Mouse (Mus musculus) midbrain, embryonic 13.5 days (tissue): ENCODE results near the gene Gpr75. TPM values are rescaled to one million over a fixed set of nuclear protein-coding genes. Genes with fewer than 3 reads are reported as not detected.

Experiments
- ATAC-seq: fragments of 200-750 bp; cut with Nextera tagmentation; 2 replicates; pipeline ENCODE4 v1.8.0; 2017; ENCODE audit warnings: mild to moderate bottlenecking, moderate TSS enrichment, moderate library complexity
- H3K27ac ChIP-seq: fragments of 300-500 bp; sonication (generic); 2 replicates; pipeline ENCODE4 v1.5.1; 2015; ENCODE audit warnings: inconsistent platforms, mild to moderate bottlenecking, moderate library complexity
- H3K27me3 ChIP-seq: fragments of 300-500 bp; sonication (generic); 2 replicates; pipeline ENCODE4 v1.6.1; 2015; ENCODE audit warnings: mild to moderate bottlenecking, inconsistent platforms
- H3K36me3 ChIP-seq: fragments of 300-500 bp; sonication (generic); 2 replicates; pipeline ENCODE4 v1.6.1; 2015; ENCODE audit warnings: mild to moderate bottlenecking, inconsistent platforms
- H3K4me1 ChIP-seq: fragments of 300-500 bp; sonication (generic); replicated peaks from 2 replicates; pipeline ENCODE4 v1.6.1; 2015; ENCODE audit warnings: inconsistent platforms
- H3K4me2 ChIP-seq: fragments of 300-500 bp; sonication (generic); replicated peaks from 2 replicates; pipeline ENCODE4 v1.6.1; 2015; ENCODE audit warnings: moderate library complexity, mild to moderate bottlenecking, inconsistent platforms
- H3K4me3 ChIP-seq: fragments of 300-500 bp; sonication (generic); replicated peaks from 2 replicates; pipeline ENCODE4 v1.5.1; 2015; ENCODE audit warnings: mild to moderate bottlenecking, inconsistent platforms
- H3K9ac ChIP-seq: fragments of 300-500 bp; sonication (generic); replicated peaks from 2 replicates; pipeline ENCODE4 v1.6.1; 2015; ENCODE audit warnings: mild to moderate bottlenecking, inconsistent platforms
- H3K9me3 ChIP-seq: fragments of 300-500 bp; sonication (generic); 2 replicates; pipeline ENCODE4 v1.6.1; 2016; ENCODE audit warnings: mild to moderate bottlenecking, inconsistent platforms
- WGBS: fragments of 180-500 bp; shearing (Covaris S2); methylation state at CpG from one replicate; pipeline ENCODE4 v1.1.7; 2015; 5-methylcytosine and 5-hydroxymethylcytosine counted together
- polyA plus RNA-seq: library from polyadenylated mRNA; unstranded; fragments of >200 nt; fragmentation: Nextera tagmentation; extraction: Ambion mirVana; gene quantifications from 2 replicates; pipeline ENCODE4 v1.2.1, GENCODE M21; 2015

The Gpr75 gene
- polyA plus RNA-seq, result 3.2 and 3.8 TPM in 2 replicates

DNA sequence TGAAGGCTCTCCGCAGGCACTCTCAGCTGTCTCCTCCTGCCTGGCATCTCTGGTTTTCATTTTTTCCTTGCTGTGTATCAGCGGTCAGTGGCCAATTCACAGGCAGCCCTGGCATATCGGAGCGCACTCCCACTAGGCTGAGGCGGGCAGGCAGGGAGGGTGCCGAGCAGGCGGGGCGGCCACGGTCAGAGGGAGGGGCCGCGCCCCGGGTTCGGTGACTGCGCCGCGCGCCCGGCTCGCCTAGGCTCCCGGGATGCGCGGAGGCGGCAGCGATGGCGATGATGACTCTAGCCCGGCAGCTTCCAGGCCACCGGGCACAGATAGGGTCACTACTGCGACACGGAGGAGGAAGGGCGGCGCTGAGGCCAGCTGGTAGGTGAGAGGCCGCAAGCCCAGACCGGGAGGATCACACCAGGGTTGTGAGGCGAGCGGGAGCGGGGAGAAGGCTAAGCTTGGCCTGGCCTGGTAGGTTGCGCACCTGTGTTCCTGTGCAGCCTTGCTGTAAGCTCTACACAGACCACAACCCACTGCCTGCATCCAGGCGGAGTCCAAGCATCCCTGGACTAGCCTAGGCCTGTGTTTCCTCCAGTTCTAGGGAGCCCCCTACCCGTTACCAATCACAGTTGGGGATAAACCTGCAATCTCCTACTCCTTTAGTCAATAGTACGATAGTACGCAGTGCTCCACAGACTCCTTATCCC is at the start of gene Gpr75, which contains the start of gene Asb3:
Gene Gpr75 (plus strand): TSS at position 188 of the 701 bp plus-strand sequence.
Gene Asb3 (plus strand): TSS at position 246 of the 701 bp plus-strand sequence.
- Histone ChIP-seq H3K4me1 (no peaks in the 10 kb centered on the region; the same call in 1 of the 2 replicates), H3K4me2 (peak within 1 kb of the TSS; percentile 79), H3K27ac (peak within 1 kb of the TSS; percentile 81), H3K4me3 (peak within 1 kb of the TSS; percentile 54), H3K27me3 (no peaks in the 10 kb centered on the region), H3K36me3 (peaks cover under 1% of the 10 kb centered on the region; the same call in 1 of the 2 replicates), H3K9me3 (no peaks in the 10 kb centered on the region), H3K9ac (peak within 1 kb of the TSS; percentile 80)
- peak; percentile 96 for ATAC-seq
- WGBS, result 2% methylated on average over 37 of the region's 41 CpGs

DNA sequence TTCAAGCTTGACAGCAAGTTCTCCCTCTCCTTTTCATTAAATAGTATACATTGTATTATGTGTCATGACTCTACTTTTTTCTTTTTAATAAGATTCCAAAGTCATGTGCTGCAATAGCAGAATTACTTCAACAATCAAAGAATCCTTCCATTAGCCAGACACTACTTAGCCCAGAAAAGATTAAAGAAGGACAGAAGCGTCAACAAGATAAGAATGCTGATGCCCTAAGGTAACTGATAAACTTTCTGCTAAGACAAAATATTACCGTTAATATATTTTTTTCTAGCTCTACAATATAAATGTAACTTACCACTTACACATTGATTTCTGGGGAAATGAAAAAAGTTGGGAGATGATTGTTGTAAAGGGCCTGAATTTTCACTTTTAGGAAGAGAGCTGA is 46.4 kb upstream of the Gpr75 start:
- ATAC-seq, result no peak
- H3K4me1 ChIP-seq, result no peaks in the 10 kb centered on the region
- H3K27ac ChIP-seq, result no peak overlapping the region
- H3K4me3 ChIP-seq, result no peak overlapping the region
- WGBS, result 98% methylated on average over 2 of the region's 2 CpGs
- no peak overlapping the region for H3K4me2 ChIP-seq
- no peak overlapping the region for H3K9ac ChIP-seq
- H3K9me3 ChIP-seq, result no peaks in the 10 kb centered on the region
- H3K36me3 ChIP-seq, result peaks cover 62% of the 10 kb centered on the region
- H3K27me3 ChIP-seq, result no peaks in the 10 kb centered on the region

DNA sequence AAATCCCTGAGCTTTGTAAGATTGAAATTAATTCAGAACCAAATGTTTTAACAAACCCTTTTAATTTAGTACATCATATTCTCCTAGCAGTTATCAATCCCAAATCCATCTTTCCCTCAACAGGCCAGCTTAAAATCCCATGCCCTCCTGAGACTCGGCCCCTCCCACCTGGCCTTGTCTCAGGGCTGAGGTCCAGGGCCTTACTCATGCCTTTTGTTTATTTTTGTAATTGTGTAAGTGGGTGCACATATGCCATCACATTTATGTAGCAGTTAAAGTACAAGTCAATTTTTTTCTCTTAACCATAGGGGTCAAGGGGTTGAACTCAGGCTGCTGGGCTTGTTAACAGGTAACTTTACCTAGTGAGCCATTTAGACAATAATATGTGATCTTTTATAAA is 40.8 kb upstream of the Gpr75 start:
- Histone ChIP-seq H3K27ac (no peak overlapping the region), H3K4me3 (no peak overlapping the region), H3K9me3 (no peaks in the 10 kb centered on the region), H3K36me3 (peaks cover 59% of the 10 kb centered on the region), H3K27me3 (no peaks in the 10 kb centered on the region), H3K4me2 (no peak overlapping the region), H3K4me1 (no peaks in the 10 kb centered on the region), H3K9ac (no peak overlapping the region)
- WGBS, result 88% methylated on average over 1 of the region's 1 CpGs
- ATAC-seq, result no peak

DNA sequence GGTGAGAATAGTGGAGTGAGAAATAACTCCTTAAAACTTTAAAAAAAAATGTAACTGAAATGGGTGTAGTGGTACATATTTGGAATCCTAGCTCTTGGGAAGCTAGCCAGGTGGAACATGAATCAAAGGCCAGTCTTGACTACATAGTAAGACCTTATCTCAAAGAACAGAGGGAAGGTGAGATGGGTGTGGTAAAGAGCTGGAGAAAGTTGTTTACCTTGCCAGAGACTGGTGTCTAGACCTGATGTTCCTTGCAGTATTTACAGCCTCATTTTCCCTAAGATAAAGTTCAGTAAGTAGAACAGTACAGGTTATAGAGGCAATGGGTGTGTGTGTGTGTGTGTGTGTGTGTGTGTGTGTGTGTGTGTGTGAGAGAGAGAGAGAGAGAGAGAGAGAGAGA is 12.7 kb upstream of the Gpr75 start:
- no peaks in the 10 kb centered on the region for H3K4me1 ChIP-seq
- no peak overlapping the region for H3K4me3 ChIP-seq
- no peaks in the 10 kb centered on the region for H3K9me3 ChIP-seq
- no peaks in the 10 kb centered on the region for H3K27me3 ChIP-seq
- no peak overlapping the region for H3K27ac ChIP-seq
- peaks cover 48% of the 10 kb centered on the region for H3K36me3 ChIP-seq
- no peak overlapping the region for H3K4me2 ChIP-seq
- ATAC-seq, result no peak
- no peak overlapping the region for H3K9ac ChIP-seq

GRCm38 (mm10) chr11:30888153-30888552 is 3.0 kb downstream of the Gpr75 start:
- no peak overlapping the region for H3K9ac ChIP-seq
- no peaks in the 10 kb centered on the region for H3K9me3 ChIP-seq
- H3K36me3 ChIP-seq, result 0 out of 2 replicates have a peak, but pooled peaks cover 2% of the 10 kb centered on the region
- no peak overlapping the region for H3K4me3 ChIP-seq
- H3K4me1 ChIP-seq, result no peaks in the 10 kb centered on the region; the same call in 1 of the 2 replicates
- WGBS, result 92% methylated on average over 2 of the region's 2 CpGs
- H3K4me2 ChIP-seq, result no peak overlapping the region
- no peak overlapping the region for H3K27ac ChIP-seq
- H3K27me3 ChIP-seq, result no peaks in the 10 kb centered on the region
- ATAC-seq, result no peak

GRCm38 (mm10) chr11:30896201-30896600 is 11.0 kb downstream of the Gpr75 start:
- no peak overlapping the region for H3K4me3 ChIP-seq
- H3K9me3 ChIP-seq, result no peaks in the 10 kb centered on the region; the same call in 1 of the 2 replicates
- H3K4me1 ChIP-seq, result no peaks in the 10 kb centered on the region
- 96% methylated on average over 1 of the region's 1 CpGs for WGBS
- no peak for ATAC-seq
- no peak overlapping the region for H3K9ac ChIP-seq
- H3K27me3 ChIP-seq, result no peaks in the 10 kb centered on the region
- H3K4me2 ChIP-seq, result no peak overlapping the region
- H3K36me3 ChIP-seq, result 0 out of 2 replicates have a peak, but pooled peaks cover 2% of the 10 kb centered on the region
- H3K27ac ChIP-seq, result no peak overlapping the region

GRCm38 (mm10) chr11:30899312-30899711 is 14.2 kb downstream of the Gpr75 start:
- H3K9me3 ChIP-seq, result peaks cover under 1% of the 10 kb centered on the region
- no peak overlapping the region for H3K9ac ChIP-seq
- no peaks in the 10 kb centered on the region for H3K27me3 ChIP-seq
- ATAC-seq, result no peak
- H3K4me1 ChIP-seq, result no peaks in the 10 kb centered on the region
- no peaks in the 10 kb centered on the region for H3K36me3 ChIP-seq
- no peak overlapping the region for H3K27ac ChIP-seq
- H3K4me3 ChIP-seq, result no peak overlapping the region
- no peak overlapping the region for H3K4me2 ChIP-seq

DNA sequence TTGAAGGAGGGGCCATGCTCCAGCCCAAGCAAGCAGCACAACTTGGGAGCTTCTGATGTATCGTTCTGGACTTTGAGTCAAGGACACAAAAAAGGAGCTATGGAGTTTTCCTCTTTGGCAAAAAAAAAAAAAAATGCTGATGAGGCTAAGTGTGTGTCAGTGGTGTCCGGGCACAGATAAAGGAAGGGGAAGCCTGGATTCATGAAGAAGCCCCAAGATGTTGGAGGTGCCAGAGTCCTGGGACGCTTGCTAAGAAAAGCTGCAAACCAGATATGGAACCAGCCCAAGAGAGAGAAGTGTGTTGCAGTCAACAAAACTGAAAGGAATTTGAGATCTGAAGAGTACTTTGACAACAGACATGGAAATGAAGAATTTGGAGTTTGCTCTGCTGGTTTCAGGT is 27.2 kb downstream of the Gpr75 start:
- Histone ChIP-seq H3K27ac (no peak overlapping the region), H3K4me2 (no peak overlapping the region), H3K9me3 (no peaks in the 10 kb centered on the region), H3K4me1 (no peaks in the 10 kb centered on the region), H3K27me3 (no peaks in the 10 kb centered on the region), H3K9ac (no peak overlapping the region), H3K4me3 (no peak overlapping the region), H3K36me3 (peaks cover 5% of the 10 kb centered on the region; the same call in 1 of the 2 replicates)
- ATAC-seq, result no peak
- 92% methylated on average over 3 of the region's 3 CpGs for WGBS

DNA sequence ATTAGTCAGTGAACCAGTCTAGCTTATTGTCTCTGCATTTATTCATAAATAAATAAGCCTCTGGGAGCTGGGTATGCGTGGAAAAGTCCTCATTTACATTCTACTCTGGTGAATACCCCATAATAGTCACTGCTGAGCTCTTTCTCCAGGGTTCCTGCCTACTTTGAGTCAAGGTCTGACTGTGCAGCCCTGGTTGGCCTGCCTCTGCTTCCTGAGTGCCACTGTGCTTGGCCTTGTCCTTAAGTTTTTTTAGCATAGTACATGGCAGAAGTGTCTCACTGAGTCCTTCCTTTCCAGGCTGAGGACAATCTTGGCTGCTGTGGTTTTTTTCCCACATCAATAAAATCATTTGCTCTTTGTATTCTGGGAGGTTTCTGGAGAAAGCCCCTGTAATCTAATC is 35.5 kb downstream of the Gpr75 start:
- Histone ChIP-seq H3K4me2 (no peak overlapping the region), H3K9ac (no peak overlapping the region), H3K27me3 (no peaks in the 10 kb centered on the region), H3K27ac (no peak overlapping the region), H3K36me3 (peaks cover 18% of the 10 kb centered on the region), H3K4me1 (no peaks in the 10 kb centered on the region), H3K4me3 (no peak overlapping the region), H3K9me3 (no peaks in the 10 kb centered on the region)
- WGBS, result 57% methylated on average over 1 of the region's 1 CpGs
- ATAC-seq, result no peak

DNA sequence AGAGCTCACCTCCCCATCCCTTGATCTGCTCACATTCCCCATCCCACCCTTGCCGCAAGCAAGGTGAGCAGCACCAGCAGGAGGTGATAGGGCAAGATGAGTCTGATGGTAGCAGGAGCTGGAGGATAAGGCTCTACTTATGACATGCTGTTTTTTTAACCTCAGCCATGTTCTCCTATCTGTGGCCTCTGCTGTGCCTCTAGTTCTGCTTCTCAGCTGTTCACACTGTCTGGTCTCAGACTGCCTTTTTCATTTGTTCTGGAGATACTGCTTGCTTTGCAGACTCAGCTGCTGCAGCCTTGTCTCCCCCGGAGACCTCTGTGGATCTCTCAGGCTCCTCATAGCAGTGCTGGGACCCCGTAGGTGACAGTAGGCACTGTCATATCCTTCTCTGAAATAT is 38.1 kb downstream of the Gpr75 start:
- Histone ChIP-seq H3K27ac (no peak overlapping the region), H3K4me2 (no peak overlapping the region), H3K36me3 (peaks cover 30% of the 10 kb centered on the region), H3K9me3 (no peaks in the 10 kb centered on the region), H3K27me3 (no peaks in the 10 kb centered on the region), H3K4me1 (no peaks in the 10 kb centered on the region), H3K9ac (no peak overlapping the region), H3K4me3 (no peak overlapping the region)
- ATAC-seq, result no peak
- WGBS, result 95% methylated on average over 3 of the region's 3 CpGs

- H3K36me3 ChIP-seq, result peaks cover 50% of the 10 kb centered on the region
These were observed 42.9 kb downstream of the Gpr75 start for GRCm38 (mm10) chr11:30928079-30928478.

DNA sequence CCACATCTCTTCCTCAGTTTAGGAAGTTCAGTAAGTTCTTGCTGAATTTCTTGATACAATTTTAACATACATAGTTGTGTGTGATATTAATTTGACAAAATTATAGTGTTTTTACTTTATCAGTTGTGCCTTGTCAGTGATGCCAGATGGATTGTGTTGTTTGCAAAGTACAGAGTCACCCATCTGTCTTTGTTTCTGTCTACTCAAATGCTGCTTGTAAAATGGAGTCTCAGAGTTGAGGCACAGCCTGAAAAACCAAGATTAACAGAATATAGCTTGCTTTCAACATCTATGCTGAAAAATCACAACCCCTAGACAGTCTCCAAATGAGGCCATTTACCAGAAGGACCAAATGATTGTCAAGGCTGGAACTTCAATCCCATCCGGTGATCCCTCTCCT is 43.3 kb downstream of the Gpr75 start:
- Histone ChIP-seq H3K9ac (no peak overlapping the region), H3K4me1 (no peaks in the 10 kb centered on the region), H3K9me3 (no peaks in the 10 kb centered on the region), H3K4me3 (no peak overlapping the region), H3K4me2 (no peak overlapping the region), H3K36me3 (peaks cover 47% of the 10 kb centered on the region), H3K27me3 (no peaks in the 10 kb centered on the region), H3K27ac (no peak overlapping the region)
- WGBS, result 100% methylated on average over 1 of the region's 1 CpGs
- no peak for ATAC-seq

More at GRCm38 (mm10) chr11:30928079-30928478, 42.9 kb downstream of the Gpr75 start:
- H3K4me3 ChIP-seq, result no peak overlapping the region
- no peaks in the 10 kb centered on the region for H3K9me3 ChIP-seq
- no peak overlapping the region for H3K4me2 ChIP-seq
- H3K9ac ChIP-seq, result no peak overlapping the region
- no peak overlapping the region for H3K27ac ChIP-seq
- no peaks in the 10 kb centered on the region for H3K4me1 ChIP-seq
- no peaks in the 10 kb centered on the region for H3K27me3 ChIP-seq
- ATAC-seq, result no peak
